Mouse (Mus musculus): ENCODE measurements around the gene Plcb3.
A peak's percentile ranks its signal among the peaks of the same experiment; 100 is the strongest.
"Not testable (repeated sequence)": the region's sequence is repeated elsewhere in the genome, so short reads cannot be mapped to it uniquely, and the experiment has no call there.

Plcb3 gene

GRCm38 (mm10) chr19:6919876-6920740 lies 56.2 kb downstream of the Plcb3 start:
- no peak for DNase-seq (ENCODE audit: low spot score)

GRCm38 (mm10) chr19:6919431-6919830 lies 56.8 kb downstream of the Plcb3 start:
- no peak for DNase-seq (ENCODE audit: low spot score)

- DNase-seq (ENCODE audit: low spot score): no peak
Measured at GRCm38 (mm10) chr19:6918321-6918720, 57.9 kb downstream of the Plcb3 start.

- DNase-seq (ENCODE audit: low spot score): no peak
Measured at GRCm38 (mm10) chr19:6916496-6916895, 59.8 kb downstream of the Plcb3 start.

GRCm38 (mm10) chr19:6915276-6915675 lies 61.0 kb downstream of the Plcb3 start:
- no peak for DNase-seq (ENCODE audit: low spot score)

GRCm38 (mm10) chr19:6914540-6914939 lies 61.7 kb downstream of the Plcb3 start:
- DNase-seq (ENCODE audit: low spot score): no peak

- DNase-seq (ENCODE audit: low spot score): no peak
Measured at GRCm38 (mm10) chr19:6913991-6914390, 62.3 kb downstream of the Plcb3 start.

- no peak for DNase-seq (ENCODE audit: low spot score)
Measured at GRCm38 (mm10) chr19:6913036-6913435, 63.2 kb downstream of the Plcb3 start.

GRCm38 (mm10) chr19:6912205-6912970 lies 63.9 kb downstream of the Plcb3 start:
- no peak for DNase-seq (ENCODE audit: low spot score)

- DNase-seq (ENCODE audit: low spot score): no peak
Measured at GRCm38 (mm10) chr19:6911101-6912074, 64.9 kb downstream of the Plcb3 start.

GRCm38 (mm10) chr19:6910306-6910705 lies 66.0 kb downstream of the Plcb3 start:
- not testable (repeated sequence) for DNase-seq (ENCODE audit: low spot score)

GRCm38 (mm10) chr19:6909507-6910289 lies 66.6 kb downstream of the Plcb3 start, which contains the start of the genes Trmt112 and Prdx5:
Gene Trmt112, plus strand, starts transcription at chr19:6909698.
Gene Prdx5, minus strand, starts transcription at chr19:6910106.
- peak; percentile 79 for DNase-seq (ENCODE audit: low spot score)

GRCm38 (mm10) chr19:6909021-6909420 lies 67.2 kb downstream of the Plcb3 start:
- no peak for DNase-seq (ENCODE audit: low spot score)

- no peak for DNase-seq (ENCODE audit: low spot score)
Measured at GRCm38 (mm10) chr19:6907811-6908540, 68.3 kb downstream of the Plcb3 start.

GRCm38 (mm10) chr19:6907094-6907493 lies 69.2 kb downstream of the Plcb3 start:
- DNase-seq (ENCODE audit: low spot score): no peak

GRCm38 (mm10) chr19:6906199-6906598 lies 70.1 kb downstream of the Plcb3 start:
- no peak for DNase-seq (ENCODE audit: low spot score)

GRCm38 (mm10) chr19:6905498-6906159 lies 70.6 kb downstream of the Plcb3 start:
- DNase-seq (ENCODE audit: low spot score): no peak

- no peak for DNase-seq (ENCODE audit: low spot score)
Measured at GRCm38 (mm10) chr19:6904846-6905245, 71.4 kb downstream of the Plcb3 start.

- DNase-seq (ENCODE audit: low spot score): no peak
Measured at GRCm38 (mm10) chr19:6903031-6903430, 73.2 kb downstream of the Plcb3 start.

All from ovary, postnatal 14 days (tissue).